Comparison of ENCODE assay signal across 18 mouse cellular contexts in the genomic region with DNA sequence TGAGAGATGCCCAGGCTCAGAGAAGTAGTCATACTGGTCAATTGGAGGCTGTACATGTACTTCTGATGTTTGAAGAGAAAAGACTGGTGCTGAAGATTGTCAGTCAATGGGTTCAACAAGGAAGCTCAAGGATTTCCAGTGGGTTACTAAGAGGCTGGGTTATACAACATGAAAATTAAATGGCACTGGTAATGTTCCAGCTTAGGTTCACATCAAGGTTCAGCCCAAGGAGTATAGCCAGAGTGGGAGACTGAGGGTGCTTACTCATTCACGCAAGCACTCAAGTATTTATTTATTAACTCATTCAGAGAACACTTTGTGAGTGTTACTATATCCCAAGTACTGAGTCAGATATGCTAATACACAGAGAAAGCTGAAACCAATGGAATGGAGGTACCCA.
"Had no signal": no experiment of that assay in that cellular context is flagged by ENCODE, and none has a peak within 500 bp of the region (broad histone marks: within the 10 kb centered on the region; RNA-seq: fewer than 3 reads in every experiment).

No protein-coding gene starts in this region.

- H3K27ac ChIP-seq: liver, embryonic 12.5 days; liver, embryonic 14.5 days; lung, embryonic 15.5 days; midbrain, embryonic 10.5 days; midbrain, embryonic 12.5 days; neural tube, embryonic 13.5 days; neural tube, embryonic 15.5 days had no signal

- H3K4me1 ChIP-seq: liver, embryonic 12.5 days; lung, embryonic 15.5 days; midbrain, embryonic 10.5 days; midbrain, embryonic 12.5 days; neural tube, embryonic 13.5 days; neural tube, embryonic 15.5 days had no signal

- DNase-seq: lung, postnatal 14 days; midbrain, embryonic 14.5 days; retina, postnatal 1 day; right cerebral cortex, adult 18-20 months; right cerebral cortex, postnatal 25 days; right cerebral cortex, postnatal 4 days; spleen, adult 18-20 months; thymus, adult 18-20 months; thymus, postnatal 14 days; thymus, postnatal 36 days had no signal

- H3K4me3 ChIP-seq: liver, embryonic 12.5 days; lung, embryonic 15.5 days; midbrain, embryonic 10.5 days; midbrain, embryonic 12.5 days; myocyte; neural tube, embryonic 13.5 days; neural tube, embryonic 15.5 days had no signal
